Mouse (Mus musculus) midbrain, embryonic 13.5 days (tissue): ENCODE measurements around the gene Tmem190. TPM values are rescaled to one million over a fixed set of nuclear protein-coding genes. Genes with fewer than 3 reads are reported as not detected.
"Not testable (repeated sequence)": the region's sequence is repeated elsewhere in the genome, so short reads cannot be mapped to it uniquely, and the experiment has no call there.

Experiments used
- ATAC-seq: fragments of 200-750 bp; cut with Nextera tagmentation; 2 replicates; pipeline ENCODE4 v1.8.0; 2017; ENCODE audit warnings: mild to moderate bottlenecking, moderate TSS enrichment, moderate library complexity
- H3K27ac ChIP-seq: fragments of 300-500 bp; sonication (generic); 2 replicates; pipeline ENCODE4 v1.5.1; 2015; ENCODE audit warnings: inconsistent platforms, mild to moderate bottlenecking, moderate library complexity
- H3K27me3 ChIP-seq: fragments of 300-500 bp; sonication (generic); 2 replicates; pipeline ENCODE4 v1.6.1; 2015; ENCODE audit warnings: mild to moderate bottlenecking, inconsistent platforms
- H3K36me3 ChIP-seq: fragments of 300-500 bp; sonication (generic); 2 replicates; pipeline ENCODE4 v1.6.1; 2015; ENCODE audit warnings: mild to moderate bottlenecking, inconsistent platforms
- H3K4me1 ChIP-seq: fragments of 300-500 bp; sonication (generic); replicated peaks from 2 replicates; pipeline ENCODE4 v1.6.1; 2015; ENCODE audit warnings: inconsistent platforms
- H3K4me2 ChIP-seq: fragments of 300-500 bp; sonication (generic); replicated peaks from 2 replicates; pipeline ENCODE4 v1.6.1; 2015; ENCODE audit warnings: moderate library complexity, mild to moderate bottlenecking, inconsistent platforms
- H3K4me3 ChIP-seq: fragments of 300-500 bp; sonication (generic); replicated peaks from 2 replicates; pipeline ENCODE4 v1.5.1; 2015; ENCODE audit warnings: mild to moderate bottlenecking, inconsistent platforms
- H3K9ac ChIP-seq: fragments of 300-500 bp; sonication (generic); replicated peaks from 2 replicates; pipeline ENCODE4 v1.6.1; 2015; ENCODE audit warnings: mild to moderate bottlenecking, inconsistent platforms
- H3K9me3 ChIP-seq: fragments of 300-500 bp; sonication (generic); 2 replicates; pipeline ENCODE4 v1.6.1; 2016; ENCODE audit warnings: mild to moderate bottlenecking, inconsistent platforms
- whole genome bisulfite sequencing: fragments of 180-500 bp; shearing (Covaris S2); methylation state at CpG from one replicate; pipeline ENCODE4 v1.1.7; 2015; 5-methylcytosine and 5-hydroxymethylcytosine counted together
- polyA plus RNA-seq: library from polyadenylated mRNA; unstranded; fragments of >200 nt; fragmentation: Nextera tagmentation; extraction: Ambion mirVana; gene quantifications from 2 replicates; pipeline ENCODE4 v1.2.1, GENCODE M21; 2015

Gene Tmem190
- polyA plus RNA-seq, 1 experiment from 2014 or later = not detected

DNA sequence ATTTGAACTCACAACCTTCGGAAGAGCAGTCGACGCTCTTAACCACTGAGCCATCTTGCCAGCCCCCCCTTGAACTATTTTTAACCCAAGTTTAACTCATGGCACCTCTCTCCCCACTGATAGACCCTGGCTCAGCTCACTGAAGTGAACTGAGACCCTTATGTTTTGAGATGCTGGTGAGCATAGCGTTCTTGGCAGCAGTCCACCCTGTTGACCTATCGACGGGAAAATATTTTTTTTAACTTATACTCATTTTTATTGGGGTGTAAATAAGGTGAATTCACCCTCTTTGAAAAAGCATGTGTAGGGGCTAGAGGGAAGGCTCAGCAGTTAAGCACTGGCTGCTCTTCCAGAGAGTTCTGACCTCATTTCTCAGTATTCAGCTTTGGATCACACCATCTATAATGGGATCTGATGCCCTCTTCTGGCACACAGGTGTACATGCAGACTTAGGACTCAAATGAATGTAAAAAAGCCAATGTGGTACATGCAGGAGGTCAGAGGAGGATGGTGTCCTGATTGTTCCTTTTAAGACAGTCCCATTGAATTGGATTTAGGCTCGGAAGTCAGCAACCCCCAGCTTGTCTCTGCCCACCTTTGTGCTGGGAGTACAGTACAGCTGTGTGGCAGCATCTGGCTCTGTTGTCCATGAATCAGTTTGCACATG lies 13.2 kb downstream of the Tmem190 start:
- 76% methylated on average over 7 of the region's 7 CpGs for WGBS
- H3K4me1 ChIP-seq = peaks cover 13% of the 10 kb centered on the region
- H3K27me3 ChIP-seq = no peaks in the 10 kb centered on the region
- H3K4me2 ChIP-seq = no peak overlapping the region
- H3K4me3 ChIP-seq = no peak overlapping the region
- no peaks in the 10 kb centered on the region for H3K9me3 ChIP-seq
- no peak overlapping the region; the same call in 1 of the 2 replicates for H3K27ac ChIP-seq
- no peak for ATAC-seq
- H3K36me3 ChIP-seq = peaks cover 41% of the 10 kb centered on the region
- no peak overlapping the region for H3K9ac ChIP-seq

DNA sequence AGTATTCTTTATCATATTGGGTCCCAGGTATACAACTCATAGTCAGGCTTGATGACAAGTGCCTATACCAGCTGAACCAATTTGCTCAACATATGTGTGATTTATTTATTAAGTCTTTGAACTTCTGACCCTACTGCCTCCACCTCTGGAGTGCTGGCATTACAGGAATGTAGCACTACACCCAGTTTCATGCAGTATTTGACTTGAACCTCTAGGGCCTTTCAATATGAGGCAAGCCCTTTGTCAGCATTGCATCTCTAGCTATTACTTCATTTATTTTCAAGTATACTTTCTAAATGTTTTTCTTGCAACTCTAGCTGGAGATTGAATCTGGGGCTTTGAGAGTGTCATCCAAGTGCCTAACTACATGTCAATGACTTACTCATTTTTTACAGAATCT lies 19.5 kb downstream of the Tmem190 start:
- Histone ChIP-seq H3K9ac (no peak overlapping the region), H3K4me3 (no peak overlapping the region), H3K27ac (no peak overlapping the region), H3K4me1 (no peaks in the 10 kb centered on the region), H3K27me3 (no peaks in the 10 kb centered on the region), H3K36me3 (peaks cover 22% of the 10 kb centered on the region), H3K4me2 (no peak overlapping the region), H3K9me3 (no peaks in the 10 kb centered on the region)
- no peak for ATAC-seq

DNA sequence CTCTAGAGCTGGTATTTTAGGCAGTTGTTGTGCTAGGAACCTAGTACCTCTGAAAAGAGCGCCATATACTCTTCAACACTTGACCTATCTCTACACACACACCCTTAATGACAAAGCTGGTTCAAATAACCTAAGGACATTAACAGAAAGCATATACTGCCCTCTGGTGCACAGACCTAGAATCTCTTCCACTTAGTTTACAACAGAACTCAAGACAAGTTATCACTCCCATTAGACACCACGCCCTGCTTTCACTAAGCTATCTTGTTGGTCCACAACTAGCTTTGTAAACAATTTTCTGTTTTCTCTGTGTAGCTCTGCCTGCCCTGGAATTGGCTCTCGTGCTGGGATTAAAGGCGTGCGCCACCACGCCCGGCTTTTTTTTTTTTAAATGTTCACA lies 24.0 kb downstream of the Tmem190 start:
- no peak overlapping the region for H3K27ac ChIP-seq
- ATAC-seq = peak; percentile 11; the same call in 1 of the 2 replicates
- no peaks in the 10 kb centered on the region for H3K27me3 ChIP-seq
- H3K4me1 ChIP-seq = peaks cover 24% of the 10 kb centered on the region
- no peak overlapping the region for H3K9ac ChIP-seq
- 94% methylated on average over 7 of the region's 7 CpGs for WGBS
- no peaks in the 10 kb centered on the region for H3K9me3 ChIP-seq
- peaks cover 38% of the 10 kb centered on the region for H3K36me3 ChIP-seq
- no peak overlapping the region for H3K4me2 ChIP-seq
- no peak overlapping the region for H3K4me3 ChIP-seq

DNA sequence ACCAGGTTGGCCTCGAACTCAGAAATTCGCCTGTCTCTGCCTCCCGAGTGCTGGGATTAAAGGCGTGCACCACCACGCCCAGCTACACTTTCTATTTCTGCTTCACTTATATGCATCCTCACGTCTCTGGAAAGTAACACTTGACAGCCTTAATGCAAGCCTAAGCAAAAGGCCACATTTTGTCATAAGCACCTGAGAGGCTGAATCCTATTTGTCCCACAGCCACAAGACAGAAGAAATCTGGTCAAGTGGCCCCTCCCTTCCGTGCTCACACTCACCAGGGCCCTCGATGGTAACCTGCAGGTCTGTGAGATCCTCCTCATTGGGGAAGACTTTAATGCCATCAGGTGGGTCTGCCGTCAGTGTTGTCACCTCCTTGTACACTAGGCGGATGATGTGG lies 28.4 kb downstream of the Tmem190 start:
- not testable (repeated sequence) for H3K9me3 ChIP-seq, H3K27me3 ChIP-seq, ATAC-seq, H3K27ac ChIP-seq
- H3K4me3 ChIP-seq = peak overlapping the region; percentile 79
- peak overlapping the region; percentile 90 for H3K4me2 ChIP-seq
- peak overlapping the region; percentile 99 for H3K9ac ChIP-seq
- peaks cover 31% of the 10 kb centered on the region for H3K4me1 ChIP-seq
- WGBS = 43% methylated on average over 10 of the region's 10 CpGs
- peaks cover 32% of the 10 kb centered on the region for H3K36me3 ChIP-seq

DNA sequence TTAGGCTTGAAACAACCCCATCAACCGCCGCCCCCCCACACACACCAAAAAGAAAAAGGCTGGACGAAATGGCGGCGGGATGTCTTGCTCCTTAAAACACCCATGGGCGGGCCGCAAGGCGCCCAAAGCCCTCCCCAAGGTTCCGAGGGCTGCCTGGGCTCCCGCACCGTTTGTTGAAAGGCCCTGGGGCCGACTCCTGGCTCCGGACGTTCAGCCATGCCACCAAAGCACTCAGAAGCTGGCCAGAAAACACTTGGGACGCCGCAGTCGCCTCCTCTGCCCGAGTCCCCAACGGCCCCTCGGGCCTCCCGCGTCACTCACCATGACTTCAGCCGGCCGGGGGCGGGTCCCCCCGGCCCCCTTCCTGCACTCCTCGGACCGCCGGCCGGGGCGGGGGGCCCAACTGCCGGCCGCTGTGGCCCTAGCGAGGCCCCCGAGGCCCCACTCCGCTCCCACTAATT lies 29.1 kb downstream of the Tmem190 start:
- peaks cover 28% of the 10 kb centered on the region for H3K36me3 ChIP-seq
- H3K4me1 ChIP-seq = peaks cover 31% of the 10 kb centered on the region
- H3K4me2 ChIP-seq = peak overlapping the region; percentile 90
- no peaks in the 10 kb centered on the region for H3K9me3 ChIP-seq
- H3K27me3 ChIP-seq = no peaks in the 10 kb centered on the region
- 0% methylated on average over 17 of the region's 36 CpGs for WGBS
- peak overlapping the region; percentile 79 for H3K4me3 ChIP-seq
- H3K9ac ChIP-seq = peak overlapping the region; percentile 99
- no peak; the same call in 1 of the 2 replicates for ATAC-seq
- peak overlapping the region; percentile 94 for H3K27ac ChIP-seq

DNA sequence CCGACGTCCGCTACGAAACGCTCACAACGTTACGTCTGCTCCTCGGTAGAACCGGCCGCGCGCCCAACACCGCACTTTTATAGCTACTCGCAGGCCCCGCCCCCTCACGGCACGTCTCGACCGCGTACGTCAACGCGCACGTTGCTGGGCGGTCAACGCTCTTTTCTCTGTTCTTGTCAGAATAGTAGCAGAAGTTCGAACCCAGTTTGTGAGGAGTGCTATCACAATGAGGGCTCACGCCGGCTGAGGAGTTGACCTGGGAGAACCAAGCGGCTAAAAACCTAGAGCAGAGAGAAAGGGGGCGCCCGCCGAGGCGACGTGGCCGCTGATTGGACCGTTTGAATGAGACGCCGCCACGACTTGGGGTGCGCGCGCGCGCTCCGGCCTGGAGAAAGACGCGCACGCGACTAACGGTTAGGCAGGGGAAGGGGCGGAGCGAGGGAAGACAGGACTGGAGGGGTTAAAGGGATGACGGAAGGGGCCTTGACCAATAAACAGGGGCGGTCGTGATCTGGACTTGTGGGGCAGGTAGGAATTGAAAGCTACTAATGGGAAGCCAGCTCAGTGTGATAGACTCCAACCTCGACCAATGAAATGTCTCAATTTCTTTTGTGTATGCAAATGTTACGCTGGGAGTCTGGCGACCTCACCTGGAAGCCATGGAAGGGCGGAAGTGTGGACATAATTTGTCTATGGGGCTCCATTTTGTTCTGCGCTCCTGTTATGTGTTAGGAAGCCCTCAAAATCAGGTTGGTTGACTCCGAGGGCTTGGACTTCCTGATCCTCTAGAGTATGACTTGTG lies 29.8 kb downstream of the Tmem190 start, which contains the start of gene Ube2s:
Ube2s (minus strand) TSS at position 288 of the 802 bp plus-strand sequence.
- Histone ChIP-seq H3K9ac (peak within 1 kb of the TSS; percentile 99), H3K36me3 (peaks cover 22% of the 10 kb centered on the region)
- WGBS = under 1% methylated on average over 62 of the region's 62 CpGs

DNA sequence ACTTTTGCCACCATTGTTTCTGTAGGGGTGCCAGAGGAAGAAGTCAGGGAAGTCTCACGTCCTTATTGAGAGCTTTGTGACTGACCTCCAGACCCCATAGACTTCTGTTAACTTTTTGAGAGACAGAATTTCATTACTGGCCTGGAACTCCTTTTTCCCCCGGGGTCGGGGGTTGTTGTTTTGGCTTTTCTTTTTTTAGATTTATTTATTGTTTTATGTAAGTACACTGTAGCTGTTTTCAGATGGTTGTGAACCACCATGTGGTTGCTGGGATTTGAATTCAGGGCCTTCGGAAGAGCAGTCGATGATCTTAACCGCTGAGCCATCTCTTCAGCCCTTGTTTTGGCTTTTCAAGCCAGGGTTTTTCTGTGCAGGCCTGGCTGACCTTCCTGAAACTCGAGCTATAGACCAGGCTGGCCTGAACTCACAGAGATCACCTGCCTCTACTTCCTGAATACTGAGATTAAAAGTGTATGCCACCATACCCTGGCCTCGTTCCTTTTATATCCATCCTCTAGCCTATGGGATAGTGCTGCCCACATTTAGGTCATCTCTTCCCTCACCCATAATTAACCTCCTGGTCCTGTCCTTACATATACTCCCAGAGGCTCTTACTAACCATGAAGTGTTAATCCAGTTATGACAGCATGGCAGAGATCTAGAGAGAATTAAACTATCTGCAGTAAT lies 30.5 kb downstream of the Tmem190 start:
- H3K9me3 ChIP-seq = no peaks in the 10 kb centered on the region
- H3K36me3 ChIP-seq = peaks cover 18% of the 10 kb centered on the region
- peak overlapping the region; percentile 61 for H3K4me2 ChIP-seq
- no peak for ATAC-seq
- peak overlapping the region; percentile 68 for H3K27ac ChIP-seq
- peak overlapping the region; percentile 79 for H3K4me3 ChIP-seq
- H3K9ac ChIP-seq = peak overlapping the region; percentile 56
- no peaks in the 10 kb centered on the region for H3K27me3 ChIP-seq
- H3K4me1 ChIP-seq = peaks cover 31% of the 10 kb centered on the region
- WGBS = 24% methylated on average over 8 of the region's 8 CpGs

More for the DNA sequence above, 29.8 kb downstream of the Tmem190 start, which contains the start of gene Ube2s:
- Histone ChIP-seq H3K9me3 (no peaks in the 10 kb centered on the region), H3K4me3 (peak within 1 kb of the TSS; percentile 79), H3K27me3 (no peaks in the 10 kb centered on the region), H3K4me2 (peak within 1 kb of the TSS; percentile 90), H3K4me1 (peaks cover 31% of the 10 kb centered on the region), H3K27ac (peak within 1 kb of the TSS; percentile 94)
- peak; percentile 99 for ATAC-seq

DNA sequence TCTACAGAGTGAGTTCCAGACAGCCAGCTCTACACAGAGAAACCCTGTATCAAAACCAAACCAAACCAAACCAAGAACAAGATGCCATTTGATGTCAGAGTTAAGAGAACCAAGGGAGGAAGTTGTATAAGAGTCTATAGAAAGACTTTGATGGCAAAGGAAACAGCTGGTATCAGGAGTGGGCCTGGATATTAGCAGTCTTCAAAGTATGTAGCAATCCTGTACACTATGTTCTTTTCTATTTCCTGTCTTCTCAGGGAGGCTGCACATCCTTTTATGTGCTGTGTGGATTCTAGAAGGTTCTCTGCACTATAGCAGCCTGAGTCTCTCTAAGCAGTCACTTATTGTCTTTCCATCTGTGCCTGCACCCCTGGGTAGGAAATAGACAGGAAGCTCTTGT lies 33.8 kb downstream of the Tmem190 start:
- H3K4me3 ChIP-seq = no peak overlapping the region
- no peaks in the 10 kb centered on the region for H3K36me3 ChIP-seq
- peaks cover 8% of the 10 kb centered on the region for H3K4me1 ChIP-seq
- ATAC-seq = no peak
- H3K9ac ChIP-seq = no peak overlapping the region
- H3K4me2 ChIP-seq = no peak overlapping the region
- no peak overlapping the region for H3K27ac ChIP-seq
- no peaks in the 10 kb centered on the region for H3K27me3 ChIP-seq
- no peaks in the 10 kb centered on the region for H3K9me3 ChIP-seq

DNA sequence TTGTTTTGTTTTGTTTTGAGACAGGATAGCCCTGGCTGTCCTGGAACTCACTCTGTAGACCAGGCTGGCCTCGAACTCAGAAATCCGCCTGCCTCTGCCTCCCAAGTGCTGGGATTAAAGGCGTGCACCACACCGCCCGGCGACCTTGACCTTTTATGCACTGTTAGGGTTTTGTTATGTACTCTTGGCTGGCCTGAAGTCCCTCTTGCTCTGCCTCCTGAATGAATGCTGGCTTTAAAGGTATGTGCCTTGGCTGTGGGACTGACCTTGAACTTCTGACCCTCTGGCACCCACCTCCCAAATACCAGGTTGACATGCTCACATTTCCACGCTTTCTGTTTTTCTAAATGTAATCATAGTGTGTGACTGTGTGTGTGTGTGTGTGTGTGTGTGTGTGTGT lies 38.2 kb downstream of the Tmem190 start:
- H3K4me3 ChIP-seq, H3K4me2 ChIP-seq, H3K36me3 ChIP-seq, H3K4me1 ChIP-seq, H3K27ac ChIP-seq, H3K9ac ChIP-seq, ATAC-seq, H3K9me3 ChIP-seq, H3K27me3 ChIP-seq: not testable (repeated sequence)
- 91% methylated on average over 7 of the region's 7 CpGs for WGBS

DNA sequence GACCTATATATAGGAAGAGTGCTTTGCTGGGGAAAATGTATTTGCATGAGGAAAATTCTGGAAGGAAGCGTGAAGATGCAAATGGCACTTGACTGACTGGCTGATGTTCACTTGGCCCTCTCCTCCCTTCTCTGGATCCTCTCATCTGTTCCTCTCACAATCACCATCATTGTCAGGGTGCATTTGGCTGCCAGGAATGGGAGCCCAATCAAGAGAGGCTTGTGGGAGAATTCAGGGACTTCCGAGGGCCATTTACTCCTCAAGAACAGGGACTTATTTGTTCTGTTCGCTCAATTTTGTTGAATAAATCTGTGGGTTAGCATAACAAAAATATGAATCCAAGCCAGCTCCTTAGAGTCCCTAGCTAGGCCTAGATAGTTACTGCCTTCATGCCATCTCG lies 39.0 kb downstream of the Tmem190 start:
- ATAC-seq = no peak

DNA sequence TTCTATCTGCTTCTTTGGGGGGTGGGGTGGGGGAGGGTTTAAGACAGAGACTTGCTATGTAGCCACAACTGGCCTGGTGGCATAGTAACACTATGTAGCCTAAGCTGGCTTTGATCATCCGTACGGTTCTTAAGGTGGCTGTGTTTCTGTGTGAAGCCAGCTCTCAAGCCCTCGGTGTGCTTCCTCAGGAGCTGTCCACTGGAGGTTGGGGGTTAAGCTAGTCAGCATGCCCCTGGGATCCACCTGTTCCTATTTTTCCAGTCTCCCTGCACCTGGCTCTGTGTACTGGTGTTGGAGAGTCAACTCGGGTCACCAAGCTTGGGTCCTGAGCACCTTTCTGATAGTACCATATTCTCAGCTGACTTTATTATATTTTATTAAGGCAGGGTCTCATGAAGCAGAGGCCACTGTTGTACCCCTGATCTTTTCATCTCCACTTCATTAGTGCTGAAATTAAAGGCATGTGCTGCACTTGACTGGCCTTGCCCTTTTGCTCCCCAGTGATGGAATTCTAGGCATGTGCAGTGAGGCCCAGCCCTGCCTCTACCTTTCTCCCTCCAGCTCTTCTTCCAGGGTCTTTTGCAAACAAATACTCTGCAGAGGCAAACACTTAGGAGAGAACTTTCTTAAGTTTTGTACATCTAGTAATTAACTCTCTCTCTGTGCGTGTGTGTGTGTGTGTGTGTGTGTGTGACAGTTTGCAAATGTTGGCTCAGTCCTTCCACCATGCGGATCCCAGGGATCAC lies 39.6 kb downstream of the Tmem190 start:
- no peak overlapping the region for H3K27ac ChIP-seq
- no peak overlapping the region for H3K4me3 ChIP-seq
- no peaks in the 10 kb centered on the region for H3K9me3 ChIP-seq
- H3K9ac ChIP-seq = no peak overlapping the region
- H3K27me3 ChIP-seq = no peaks in the 10 kb centered on the region
- ATAC-seq = no peak
- 70% methylated on average over 6 of the region's 6 CpGs for WGBS
- no peaks in the 10 kb centered on the region for H3K4me1 ChIP-seq
- H3K4me2 ChIP-seq = no peak overlapping the region
- H3K36me3 ChIP-seq = peaks cover 6% of the 10 kb centered on the region; the same call in 1 of the 2 replicates

More for the DNA sequence above, 39.0 kb downstream of the Tmem190 start:
- no peak overlapping the region for H3K9ac ChIP-seq
- no peaks in the 10 kb centered on the region for H3K4me1 ChIP-seq
- WGBS = 83% methylated on average over 4 of the region's 4 CpGs
- H3K4me3 ChIP-seq = no peak overlapping the region
- no peaks in the 10 kb centered on the region for H3K27me3 ChIP-seq
- no peak overlapping the region for H3K27ac ChIP-seq
- H3K36me3 ChIP-seq = peaks cover 4% of the 10 kb centered on the region; the same call in 1 of the 2 replicates
- H3K4me2 ChIP-seq = no peak overlapping the region
- H3K9me3 ChIP-seq = no peaks in the 10 kb centered on the region
